Mouse (Mus musculus): ENCODE results near the gene Mrtfb. TPM values are rescaled to one million over a fixed set of nuclear protein-coding genes. Genes with fewer than 3 reads are reported as not detected.
A peak's percentile ranks its signal among the peaks of the same experiment; 100 is the strongest.
"Not testable (repeated sequence)": the region's sequence is repeated elsewhere in the genome, so short reads cannot be mapped to it uniquely, and the experiment has no call there.

Mrtfb gene
- total RNA-seq, 4 experiments from 2014 or later: 144 to 175 (median 158) TPM

DNA sequence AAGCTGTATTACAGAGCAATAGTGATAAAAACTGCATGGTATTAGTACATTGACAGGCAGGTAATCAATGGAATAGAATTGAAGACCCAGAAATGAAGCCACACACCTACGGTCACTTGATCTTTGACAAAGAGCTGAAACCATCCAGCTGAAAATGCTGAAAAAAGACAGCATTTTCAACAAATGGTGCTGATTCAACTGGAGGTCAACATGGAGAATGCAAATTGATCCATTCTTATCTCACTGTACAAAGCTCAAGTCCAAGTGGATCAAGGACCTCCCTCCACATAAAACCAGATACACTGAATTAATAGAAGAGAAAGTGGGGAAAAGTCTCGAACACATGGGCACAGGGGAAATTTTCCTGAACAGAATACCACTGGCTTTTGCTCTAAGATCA is 89.5 kb downstream of the Mrtfb start:
- not testable (repeated sequence) for DNase-seq (ENCODE audit: low spot score in 2 of 2)

DNA sequence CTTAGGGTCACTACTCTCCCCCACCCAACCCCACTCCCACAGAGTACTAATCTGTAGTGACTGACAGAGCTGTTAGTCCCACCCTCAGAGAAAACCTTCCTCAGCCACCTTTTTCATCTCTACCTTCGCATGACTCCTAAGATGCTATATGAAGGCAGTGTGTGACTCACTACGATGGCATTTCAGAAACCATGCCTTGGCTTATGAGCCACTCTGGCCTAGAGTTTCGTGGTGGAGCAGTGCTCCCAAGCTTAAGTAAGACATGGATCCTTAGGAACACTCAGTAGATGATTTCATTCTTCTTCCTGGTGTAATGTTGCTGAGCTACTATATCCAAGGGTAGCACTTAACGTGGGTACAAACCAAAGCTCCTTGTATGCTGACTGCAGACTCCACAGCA is 94.4 kb downstream of the Mrtfb start:
- DNase-seq (ENCODE audit: low spot score in 2 of 2): no peak

DNA sequence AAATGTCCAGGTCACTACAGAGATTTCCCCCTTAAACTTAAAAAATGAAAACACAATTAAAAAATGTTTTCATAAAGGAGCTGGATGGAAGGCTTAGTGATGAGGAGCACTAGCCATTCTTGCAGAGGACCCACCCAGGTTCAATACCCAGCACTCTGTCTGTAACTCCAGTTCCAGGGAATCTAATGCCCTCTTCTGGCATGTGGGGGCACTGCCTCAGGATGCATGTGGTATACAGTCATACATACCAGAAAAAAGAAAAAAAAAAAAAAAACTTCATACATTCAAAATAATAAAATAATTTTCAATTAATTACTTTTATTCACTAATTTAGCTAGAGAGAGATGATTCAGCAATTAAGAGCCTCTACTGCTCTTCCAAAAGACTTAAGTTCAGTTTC is 95.0 kb downstream of the Mrtfb start:
- DNase-seq (ENCODE audit: low spot score in 2 of 2): no peak

DNA sequence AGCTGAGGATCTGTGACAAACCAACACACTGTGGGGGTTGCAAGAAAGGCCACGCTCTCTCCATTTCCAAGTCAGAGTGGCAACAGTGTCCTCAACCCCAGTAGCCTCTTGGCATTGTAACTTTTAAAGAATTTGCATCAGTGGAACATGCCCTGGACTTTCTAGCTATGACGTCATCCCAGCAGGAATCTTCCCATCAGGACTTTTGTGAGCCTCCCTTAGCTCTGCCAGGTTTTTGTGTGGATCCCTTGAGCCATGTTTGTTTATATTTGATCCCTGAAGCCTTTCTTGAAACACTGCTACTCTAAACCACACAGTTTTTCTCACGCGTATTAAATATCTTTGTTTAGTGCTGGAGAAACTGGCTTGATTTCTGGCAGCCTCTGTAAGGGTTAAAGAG is 97.6 kb downstream of the Mrtfb start:
- DNase-seq (ENCODE audit: low spot score in 2 of 2): no peak

DNA sequence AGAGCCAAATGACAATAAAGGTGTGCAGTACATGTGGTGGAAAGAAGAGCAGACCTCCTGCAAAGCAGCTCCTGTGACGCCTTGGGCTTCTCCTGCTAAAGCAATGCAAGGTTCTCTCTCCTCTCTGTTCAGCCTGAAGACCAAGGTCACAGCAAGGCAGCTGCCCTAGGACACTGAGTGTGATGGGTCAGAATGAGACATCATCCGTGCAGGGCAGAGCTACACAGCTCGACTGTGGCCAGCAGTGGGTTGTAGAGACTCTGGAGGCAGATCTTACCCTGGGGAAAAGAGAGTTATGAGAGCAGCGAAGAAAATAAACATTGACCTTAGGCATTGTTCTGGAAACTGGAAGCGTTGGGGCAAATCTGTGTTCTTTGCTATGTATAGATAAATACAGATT is 98.2 kb downstream of the Mrtfb start:
- no peak for DNase-seq (ENCODE audit: low spot score in 2 of 2)

DNA sequence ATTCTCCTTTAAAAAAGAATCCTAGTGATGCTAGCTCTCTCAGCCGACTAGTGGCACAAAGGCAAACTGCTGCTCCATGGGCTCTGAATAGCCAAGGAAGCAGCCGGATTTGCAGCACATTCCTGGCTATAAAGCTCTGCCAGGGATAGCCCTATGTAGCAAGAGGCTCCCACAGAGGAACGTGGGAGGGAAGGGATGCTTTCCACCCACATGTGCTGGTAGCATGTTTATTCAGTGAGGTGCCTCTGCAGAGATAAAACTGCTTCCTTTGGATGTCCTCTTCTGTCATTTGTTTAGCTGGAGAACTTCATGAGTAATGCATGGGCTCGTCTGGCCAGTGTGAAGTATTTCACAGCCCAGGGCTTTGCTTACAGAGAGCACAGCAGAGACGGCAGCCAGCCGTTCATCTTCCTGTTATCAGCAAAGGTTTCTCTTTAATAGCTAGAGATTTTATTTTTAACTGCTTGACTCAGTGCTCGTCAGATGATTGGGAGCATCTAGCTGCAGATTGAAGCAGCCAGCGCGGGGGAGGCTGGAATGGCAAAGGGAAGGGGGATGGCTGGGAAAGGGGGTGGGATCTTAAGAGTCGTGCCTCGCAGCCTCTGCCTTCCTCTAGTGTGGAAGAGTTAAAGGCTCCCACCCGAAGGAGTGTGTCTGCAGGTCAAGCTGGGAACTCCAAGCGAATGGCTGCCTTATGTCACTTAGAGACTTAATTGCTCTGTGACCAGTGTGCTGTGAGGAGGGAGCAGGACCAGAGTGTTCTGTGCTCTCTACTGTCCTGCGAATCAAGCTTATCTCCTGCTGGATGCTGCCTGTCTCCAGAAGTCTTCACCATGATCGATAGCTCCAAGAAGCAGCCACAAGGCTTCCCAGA is 101.8 kb downstream of the Mrtfb start:
- DNase-seq (ENCODE audit: low spot score in 2 of 2): peak; percentile 84

DNA sequence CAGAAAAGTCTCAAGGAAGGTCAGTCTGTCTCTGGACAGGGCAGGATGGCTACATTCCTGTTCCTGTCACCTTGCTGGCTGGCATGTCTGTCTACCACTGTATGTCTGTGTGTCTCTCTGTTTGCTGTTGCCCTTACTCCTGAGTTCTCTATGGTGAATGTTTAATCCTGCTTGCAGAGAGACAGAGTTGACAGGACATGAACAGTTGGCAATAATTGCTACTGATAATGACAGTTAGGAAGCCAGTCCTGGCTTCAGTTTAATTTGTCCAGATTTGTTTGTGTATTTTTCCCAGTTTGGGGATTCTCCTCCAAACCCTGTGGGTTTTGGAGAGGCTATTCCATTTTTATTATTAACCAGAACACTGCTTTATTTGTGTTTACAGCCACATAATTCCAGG is 102.5 kb downstream of the Mrtfb start:
- DNase-seq (ENCODE audit: low spot score in 2 of 2): no peak

DNA sequence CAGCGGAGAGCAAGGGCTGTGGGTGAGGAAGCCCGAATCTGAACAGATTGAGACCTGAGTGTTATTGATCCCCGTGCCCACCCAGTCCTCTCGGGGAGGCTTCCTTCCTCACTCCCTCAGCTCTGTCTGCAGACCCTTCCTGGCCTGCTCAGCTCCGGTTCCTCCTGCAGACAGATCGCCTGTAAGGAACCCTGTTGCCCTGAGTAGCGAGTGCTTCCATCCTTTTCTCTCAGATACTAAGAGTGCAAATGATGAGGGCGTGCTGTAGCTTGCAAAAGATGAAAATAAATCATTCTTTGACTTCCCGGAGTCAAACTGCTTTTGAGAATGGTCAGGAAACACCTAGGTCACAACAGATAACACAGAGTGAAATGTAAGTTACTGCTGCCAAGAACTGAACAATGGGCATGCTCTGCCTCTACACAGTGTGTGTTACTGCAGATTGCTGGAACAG is 103.2 kb downstream of the Mrtfb start:
- no peak for DNase-seq (ENCODE audit: low spot score in 2 of 2)

DNA sequence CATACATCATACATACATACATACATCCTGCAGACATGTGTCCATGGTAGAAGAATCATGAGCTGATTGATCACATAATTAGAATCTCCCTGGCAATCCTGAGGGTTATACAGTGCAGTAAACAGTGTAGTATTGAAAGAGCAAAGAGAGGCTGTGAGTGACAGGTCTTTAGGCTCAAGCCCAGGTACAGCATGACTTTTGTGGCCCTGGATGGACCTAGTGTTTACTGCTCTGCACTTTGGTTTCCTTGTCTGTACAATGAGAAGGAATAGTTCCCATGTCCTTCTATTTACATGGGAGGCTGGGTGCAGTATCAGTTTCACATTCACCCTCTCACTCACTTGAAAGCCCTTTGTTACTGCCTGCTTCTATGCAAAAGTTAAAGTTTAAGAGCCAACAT is 103.9 kb downstream of the Mrtfb start:
- DNase-seq (ENCODE audit: low spot score in 2 of 2): no peak

DNA sequence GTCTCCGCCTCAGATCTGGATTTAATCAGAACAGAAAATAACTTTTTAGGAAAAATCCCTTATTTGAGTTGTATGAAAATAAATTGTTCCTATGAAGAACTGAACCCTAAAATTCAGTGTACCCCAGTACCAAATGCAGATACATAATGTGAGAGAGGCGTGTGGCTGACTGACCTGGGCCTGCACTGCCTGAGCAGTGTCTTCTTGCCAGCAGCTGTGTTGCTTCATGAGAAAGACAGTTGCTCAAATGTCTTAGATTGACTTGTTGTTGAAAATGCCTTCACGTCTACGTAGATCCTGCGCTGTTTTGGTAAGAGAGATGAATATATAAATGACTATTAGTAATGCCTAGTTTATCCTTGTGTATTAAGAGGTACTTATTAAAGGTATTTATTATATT is 104.6 kb downstream of the Mrtfb start:
- DNase-seq (ENCODE audit: low spot score in 2 of 2): no peak

DNA sequence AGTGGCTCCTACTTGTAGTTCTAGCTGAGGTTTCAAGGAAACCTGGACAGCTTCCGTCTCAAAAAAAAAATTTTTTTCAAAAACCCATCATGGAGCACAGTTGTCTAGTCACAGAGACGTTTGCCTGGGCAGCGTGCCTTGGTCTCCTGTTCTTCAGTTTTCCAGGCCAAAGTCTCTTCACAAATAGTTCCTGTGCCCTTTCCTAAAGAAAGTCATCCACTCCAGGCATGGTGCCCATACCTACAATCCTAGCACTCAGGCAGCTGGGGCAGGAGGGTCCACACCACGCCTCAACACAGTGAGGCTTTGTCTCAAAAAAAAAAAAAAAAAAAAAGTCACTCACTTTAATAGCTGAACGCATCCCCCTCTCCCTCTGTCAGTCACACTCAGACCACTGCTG is 106.9 kb downstream of the Mrtfb start:
- DNase-seq (ENCODE audit: low spot score in 2 of 2): no peak

DNA sequence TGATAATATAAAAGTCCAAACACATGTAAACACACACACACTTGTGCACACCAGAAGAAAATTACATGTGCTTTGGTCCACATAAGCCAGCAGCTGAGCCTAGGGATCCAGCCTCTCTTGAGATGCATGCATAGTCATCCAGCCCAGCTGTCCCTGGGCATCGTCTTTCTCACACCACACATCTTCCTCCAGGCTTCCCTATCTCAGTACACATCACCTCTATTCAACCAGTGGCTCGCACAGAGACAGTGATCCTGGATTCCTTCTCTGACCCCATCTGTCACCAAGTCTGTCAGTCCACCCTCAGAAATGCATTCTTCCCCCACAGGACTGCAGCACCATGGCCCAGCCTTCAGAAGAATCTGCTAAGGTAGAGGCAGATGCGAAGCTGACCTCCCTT is 107.9 kb downstream of the Mrtfb start:
- DNase-seq (ENCODE audit: low spot score in 2 of 2): no peak

DNA sequence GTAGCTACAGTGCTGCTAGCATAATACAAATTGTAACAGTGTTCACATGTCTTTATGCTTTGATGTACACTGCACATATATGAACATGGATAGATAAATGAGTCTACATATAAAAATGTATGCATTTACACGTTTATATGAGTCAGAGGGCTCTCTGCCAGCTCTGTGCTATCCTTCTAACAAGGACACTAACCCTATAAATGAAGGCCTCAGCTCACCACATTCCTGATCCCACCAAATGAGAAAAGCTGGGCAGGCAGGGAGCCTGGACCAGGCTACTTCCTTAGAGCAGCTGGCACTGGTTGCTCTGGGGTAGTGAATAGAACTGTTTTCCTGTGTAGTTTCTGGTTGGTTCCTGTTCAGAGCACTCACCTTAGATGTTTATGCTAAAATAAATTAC is 110.0 kb downstream of the Mrtfb start:
- no peak for DNase-seq (ENCODE audit: low spot score in 2 of 2)

DNA sequence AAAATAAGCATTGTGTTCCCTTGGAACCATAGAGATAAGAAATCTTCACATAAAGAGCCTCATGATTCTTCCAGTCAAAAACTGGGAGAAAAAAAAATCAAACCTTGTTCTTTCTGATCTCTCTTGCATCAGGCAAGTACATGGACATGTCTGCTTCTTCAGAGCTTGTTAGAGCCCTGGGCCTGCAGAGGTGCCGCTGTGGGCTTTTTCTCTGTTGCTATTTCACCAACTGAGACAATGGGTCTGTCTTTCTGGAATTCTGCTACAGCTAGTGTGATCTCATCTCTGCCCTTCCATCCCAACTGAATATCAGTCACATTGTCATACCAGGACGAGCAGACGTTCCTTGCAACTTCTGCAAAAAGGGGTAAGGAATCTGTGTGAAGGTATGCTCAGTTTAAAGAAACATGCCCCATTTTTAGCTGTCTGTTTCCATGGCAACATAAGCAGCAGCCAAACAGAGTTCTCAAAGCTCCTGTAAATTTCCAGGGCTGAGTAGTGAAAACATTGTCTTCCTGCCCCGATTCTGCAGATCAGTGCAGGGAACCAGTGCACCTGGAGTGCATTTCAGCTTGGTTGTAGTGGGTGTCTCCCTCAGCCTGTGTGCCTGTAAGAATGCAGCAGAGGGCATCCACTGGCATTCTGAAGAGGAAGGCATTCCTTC is 110.7 kb downstream of the Mrtfb start:
- DNase-seq (ENCODE audit: low spot score in 2 of 2): peak; percentile 55 to 61

DNA sequence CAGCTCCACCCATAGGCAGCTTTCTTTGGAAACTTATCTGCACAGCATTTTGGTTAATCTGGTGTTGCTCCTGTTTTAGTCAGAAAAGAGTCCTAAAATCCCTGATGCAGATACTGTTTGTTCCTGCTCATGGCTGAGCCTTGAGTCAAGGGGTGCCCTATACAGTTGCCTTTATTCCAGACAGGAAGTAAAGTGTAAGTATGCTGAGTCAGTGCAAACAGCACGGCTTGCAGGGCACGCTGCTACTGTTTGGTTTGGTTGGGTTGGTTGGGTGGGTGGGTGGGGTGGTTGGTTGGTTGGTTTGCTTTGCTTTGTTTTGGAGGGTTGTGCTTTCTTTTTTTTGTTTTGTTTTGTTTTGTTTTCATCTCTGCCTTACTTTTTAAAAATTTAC is 111.2 kb downstream of the Mrtfb start:
- no peak for DNase-seq (ENCODE audit: low spot score in 2 of 2)

DNA sequence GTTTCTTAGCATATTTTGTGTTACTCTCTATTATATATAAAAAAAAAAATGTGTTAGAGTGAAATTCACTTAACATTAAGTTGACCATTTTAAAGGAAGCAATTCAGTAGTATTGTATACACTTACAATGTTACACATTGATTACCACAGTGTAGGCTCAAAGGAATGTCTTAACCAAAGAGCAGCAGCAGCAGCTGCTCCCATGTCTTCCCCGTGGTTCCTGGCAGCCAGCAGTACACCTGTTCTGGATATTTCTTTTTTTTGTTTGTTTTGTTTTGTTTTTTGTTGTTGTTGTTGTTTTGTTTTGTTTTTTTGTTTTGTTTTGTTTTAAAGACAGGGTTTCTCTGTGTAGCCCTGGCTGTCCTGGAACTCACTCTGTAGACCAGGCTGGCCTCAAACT is 112.4 kb downstream of the Mrtfb start:
- no peak for DNase-seq (ENCODE audit: low spot score in 2 of 2)

DNA sequence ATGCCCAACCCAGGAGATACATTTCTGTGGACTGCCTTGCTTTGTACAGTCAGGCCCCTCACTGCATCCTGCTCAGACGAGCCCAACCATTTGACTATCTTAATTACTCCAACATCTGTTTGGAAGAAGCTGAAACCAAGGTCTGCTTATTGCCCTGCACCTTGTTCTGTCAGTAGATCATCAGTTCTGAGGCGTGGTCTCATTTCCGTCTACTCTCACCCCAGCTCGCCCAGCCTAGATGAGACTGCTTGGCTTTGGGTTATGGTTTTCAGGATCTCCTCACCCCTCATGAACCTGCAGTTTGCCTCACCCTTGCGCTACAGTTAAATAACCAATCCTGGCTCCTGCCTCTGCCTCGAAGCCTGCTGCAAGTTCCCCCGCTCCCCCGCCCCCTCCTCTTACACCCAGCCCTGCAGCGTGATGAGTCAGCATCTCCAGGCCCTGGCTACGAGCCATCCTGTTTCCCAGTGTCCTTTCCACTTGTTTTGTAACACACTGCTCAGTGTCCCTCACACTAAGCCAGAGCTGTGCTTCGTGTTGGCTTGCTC is 115.5 kb downstream of the Mrtfb start:
- peak; percentile 80 to 87 for DNase-seq (ENCODE audit: low spot score in 2 of 2)

DNA sequence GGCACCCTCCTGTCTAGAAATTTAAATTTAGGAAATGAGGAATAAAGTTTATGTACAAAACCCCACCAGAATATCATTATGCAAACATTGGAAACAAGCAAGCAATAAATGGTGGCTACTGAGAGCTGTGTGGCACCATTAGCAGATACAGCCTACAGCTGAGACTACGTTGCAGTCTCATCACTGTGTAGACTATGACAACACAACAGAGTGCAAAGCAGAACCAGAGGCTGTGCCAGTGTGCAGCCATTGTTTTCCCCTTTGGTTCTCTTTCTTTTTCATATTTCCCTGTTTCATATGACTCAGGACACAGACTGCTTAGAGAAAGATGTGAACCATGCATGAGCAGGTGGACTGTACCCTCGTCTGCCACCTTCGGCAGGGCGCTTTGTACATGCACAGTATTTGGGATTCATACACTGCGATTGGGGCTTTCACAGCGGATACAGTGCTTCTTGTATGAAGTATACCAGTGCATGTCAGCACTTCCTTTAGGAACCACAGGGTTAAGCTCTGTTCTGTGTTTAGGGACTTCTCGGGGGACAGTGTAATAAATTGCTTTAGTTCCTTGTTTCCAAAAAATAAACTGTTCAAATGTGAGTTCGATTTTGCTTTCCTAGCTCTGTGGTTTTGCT is 116.7 kb downstream of the Mrtfb start:
- no peak for DNase-seq (ENCODE audit: low spot score in 2 of 2)

DNA sequence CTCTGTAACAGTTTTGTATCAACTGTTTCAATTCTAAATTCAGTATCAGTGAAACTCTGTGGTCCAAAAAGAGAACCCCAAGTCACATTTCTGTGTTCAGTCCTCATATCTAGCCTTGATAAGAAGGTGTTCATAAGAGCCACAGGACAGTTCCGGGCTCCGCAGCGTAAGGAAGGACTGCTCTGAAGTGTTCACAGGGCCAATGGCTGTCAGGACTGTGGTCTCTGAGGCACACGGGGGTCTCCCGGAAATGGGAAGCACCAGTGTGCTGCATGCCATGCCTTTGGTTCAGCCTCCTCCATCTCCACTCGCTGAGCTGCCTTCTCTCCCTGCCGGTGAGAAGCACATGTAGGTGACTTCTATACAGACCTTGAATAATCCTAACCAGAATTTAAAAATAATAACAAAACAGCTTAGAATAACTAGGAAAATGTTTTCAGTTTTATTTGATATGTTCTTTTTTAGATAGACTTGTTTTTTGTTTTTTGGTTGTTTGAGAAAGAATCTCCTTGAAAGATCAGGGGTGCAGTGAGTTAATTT is 120.7 kb downstream of the Mrtfb start:
- no peak for DNase-seq (ENCODE audit: low spot score in 2 of 2)

DNA sequence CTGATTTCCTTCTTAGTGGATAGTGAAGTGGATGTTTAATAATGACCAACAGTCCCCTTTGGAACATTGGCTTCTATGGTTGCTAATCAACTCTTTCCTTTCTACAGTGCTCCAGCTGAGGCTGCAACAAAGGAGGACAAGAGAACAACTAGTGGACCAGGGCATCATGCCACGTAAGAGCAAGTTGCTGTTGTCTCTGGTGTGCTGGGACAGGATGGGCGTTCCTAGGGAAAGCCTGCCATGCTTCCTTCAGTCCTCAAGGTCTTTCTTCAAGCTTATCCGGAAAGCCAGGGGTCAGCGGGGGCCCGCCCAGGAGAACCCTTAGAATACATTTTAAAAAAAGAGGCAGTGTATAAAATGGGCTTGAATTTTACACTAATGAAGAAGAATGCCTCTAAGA is 121.9 kb downstream of the Mrtfb start:
- no peak for DNase-seq (ENCODE audit: low spot score in 2 of 2)

DNA sequence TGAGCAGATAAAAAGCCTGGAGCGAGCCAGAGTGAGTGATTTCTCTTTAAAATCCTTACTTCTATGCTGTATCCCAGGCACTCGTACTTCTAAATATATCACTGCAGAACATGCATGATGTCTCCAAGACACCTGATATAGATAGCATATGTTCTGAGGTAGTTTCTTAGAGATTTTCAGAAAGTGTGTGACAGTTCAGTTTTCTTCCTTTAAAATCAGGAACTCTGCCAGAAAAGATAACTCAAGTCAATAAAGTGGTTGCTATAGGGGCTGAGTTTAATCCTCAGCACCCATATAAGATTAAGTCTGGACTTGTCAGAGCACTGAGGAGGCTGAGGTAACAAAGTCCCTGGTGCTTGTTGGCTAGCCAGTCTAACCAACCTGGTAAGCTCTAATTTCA is 123.6 kb downstream of the Mrtfb start:
- no peak for DNase-seq (ENCODE audit: low spot score in 2 of 2)

DNA sequence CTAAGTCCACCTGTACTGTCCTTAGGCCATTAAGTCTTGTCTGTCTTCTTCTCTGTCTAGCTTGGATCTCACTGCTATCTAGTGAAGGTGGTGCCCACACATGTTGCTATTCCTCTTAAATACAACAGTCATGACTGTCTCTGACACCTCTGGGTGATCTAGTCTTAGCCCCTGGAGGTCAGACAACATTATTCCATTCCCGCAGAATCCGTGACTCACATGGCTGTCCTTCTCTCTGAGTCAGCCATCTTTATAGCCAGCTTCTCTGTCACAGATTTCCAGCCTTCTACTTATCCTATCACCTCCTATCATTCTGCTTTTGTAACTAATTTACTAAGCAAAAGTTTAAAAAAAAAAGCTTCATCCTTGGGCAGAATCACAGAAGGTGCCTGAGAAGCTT is 125.5 kb downstream of the Mrtfb start:
- DNase-seq (ENCODE audit: low spot score in 2 of 2): no peak

All from layer of hippocampus, adult 8-10 months (tissue).